Mouse (Mus musculus) hindbrain, embryonic 12.5 days (tissue): ENCODE results near the gene Nudt3. TPM values are rescaled to one million over a fixed set of nuclear protein-coding genes. Genes with fewer than 3 reads are reported as not detected.

ENCODE experiments used
- ATAC-seq: fragments of 200-750 bp; cut with Nextera tagmentation; 2 replicates; pipeline ENCODE4 v1.8.0; 2017; ENCODE audit warnings: moderate TSS enrichment; ENCODE audit not compliant: low FRiP score
- H3K27ac ChIP-seq: fragments of 300-500 bp; sonication (generic); 2 replicates; pipeline ENCODE4 v1.5.1; 2016; ENCODE audit warnings: mild to moderate bottlenecking
- H3K27me3 ChIP-seq: fragments of 300-500 bp; sonication (generic); 2 replicates; pipeline ENCODE4 v1.6.1; 2016; ENCODE audit warnings: mild to moderate bottlenecking
- H3K36me3 ChIP-seq: fragments of 300-500 bp; sonication (generic); 2 replicates; pipeline ENCODE4 v1.6.1; 2016; ENCODE audit warnings: mild to moderate bottlenecking
- H3K4me1 ChIP-seq: fragments of 300-500 bp; sonication (generic); 2 replicates; pipeline ENCODE4 v1.6.1; 2016
- H3K4me2 ChIP-seq: fragments of 300-500 bp; sonication (generic); replicated peaks from 2 replicates; pipeline ENCODE4 v1.6.1; 2016; ENCODE audit warnings: mild to moderate bottlenecking
- H3K4me3 ChIP-seq: fragments of 300-500 bp; sonication (generic); 2 replicates; pipeline ENCODE4 v1.5.1; 2016; ENCODE audit warnings: mild to moderate bottlenecking
- H3K9ac ChIP-seq: fragments of 300-500 bp; sonication (generic); 2 replicates; pipeline ENCODE4 v1.6.1; 2016; ENCODE audit warnings: mild to moderate bottlenecking, moderate library complexity
- H3K9me3 ChIP-seq: fragments of 300-500 bp; sonication (generic); replicated peaks from 2 replicates; pipeline ENCODE4 v1.6.1; 2016; ENCODE audit warnings: mild to moderate bottlenecking
- WGBS: fragments of 180-500 bp; shearing (Covaris S2); methylation state at CpG from one replicate; pipeline ENCODE4 v1.1.7; 2016; 5-methylcytosine and 5-hydroxymethylcytosine counted together
- polyA plus RNA-seq: library from polyadenylated mRNA; unstranded; fragments of >200 nt; fragmentation: Nextera tagmentation; extraction: Ambion mirVana; gene quantifications from 2 replicates; pipeline ENCODE4 v1.2.1, GENCODE M21; 2016

Nudt3 gene
- polyA plus RNA-seq, 1 experiment from 2014 or later: 199 TPM

DNA sequence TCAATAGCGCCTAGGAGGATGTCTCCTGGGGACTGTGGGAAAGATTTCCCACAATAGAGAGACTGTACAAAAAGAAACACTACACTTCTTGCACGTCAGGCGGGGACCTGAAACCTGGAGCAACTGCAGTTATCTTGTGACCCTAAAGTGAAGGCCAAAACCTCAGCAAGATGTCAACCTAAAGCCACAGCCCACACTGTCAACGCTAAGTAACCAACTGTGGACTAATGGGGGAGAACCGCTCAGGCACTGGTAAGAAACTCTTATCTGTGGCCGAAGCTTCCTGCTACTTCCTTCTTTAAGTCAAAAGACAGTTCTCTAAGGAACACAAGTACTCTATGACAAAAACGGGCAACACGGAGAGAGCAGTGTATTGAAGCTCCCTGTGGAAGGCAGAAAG lies 35.1 kb downstream of the Nudt3 start:
- Histone ChIP-seq H3K9me3 (no peaks in the 10 kb centered on the region), H3K4me1 (peaks cover 8% of the 10 kb centered on the region; the same call in 1 of the 2 replicates), H3K27me3 (no peaks in the 10 kb centered on the region), H3K9ac (no peak overlapping the region), H3K4me2 (no peak overlapping the region), H3K27ac (no peak overlapping the region), H3K36me3 (peaks cover 63% of the 10 kb centered on the region), H3K4me3 (no peak overlapping the region)
- 78% methylated on average over 8 of the region's 8 CpGs for WGBS
- ATAC-seq: no peak

DNA sequence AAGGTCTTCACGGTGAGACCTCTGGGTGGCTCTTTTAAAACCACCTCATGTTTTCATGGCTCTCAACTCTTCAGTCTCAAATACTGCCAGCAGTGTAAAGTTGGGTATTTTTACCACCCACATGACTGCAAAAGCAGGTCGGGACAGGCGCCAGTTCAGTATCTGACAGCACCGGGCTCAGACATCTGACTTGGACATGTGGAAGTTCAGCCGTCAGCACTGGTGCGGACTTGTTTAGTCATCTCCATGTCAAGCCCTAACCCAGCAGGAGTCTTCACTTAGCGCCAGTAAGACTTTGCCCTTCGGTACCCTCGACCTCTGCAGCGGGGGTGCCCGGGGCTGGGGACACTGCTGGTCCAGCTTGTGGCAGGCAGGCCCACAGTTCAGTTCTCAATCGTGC lies 36.0 kb downstream of the Nudt3 start:
- no peak overlapping the region for H3K27ac ChIP-seq
- no peaks in the 10 kb centered on the region for H3K27me3 ChIP-seq
- H3K4me2 ChIP-seq: no peak overlapping the region
- no peak overlapping the region for H3K9ac ChIP-seq
- 72% methylated on average over 12 of the region's 12 CpGs for WGBS
- ATAC-seq: no peak
- peaks cover 63% of the 10 kb centered on the region for H3K36me3 ChIP-seq
- no peaks in the 10 kb centered on the region for H3K9me3 ChIP-seq
- H3K4me1 ChIP-seq: peaks cover 8% of the 10 kb centered on the region; the same call in 1 of the 2 replicates
- no peak overlapping the region for H3K4me3 ChIP-seq

DNA sequence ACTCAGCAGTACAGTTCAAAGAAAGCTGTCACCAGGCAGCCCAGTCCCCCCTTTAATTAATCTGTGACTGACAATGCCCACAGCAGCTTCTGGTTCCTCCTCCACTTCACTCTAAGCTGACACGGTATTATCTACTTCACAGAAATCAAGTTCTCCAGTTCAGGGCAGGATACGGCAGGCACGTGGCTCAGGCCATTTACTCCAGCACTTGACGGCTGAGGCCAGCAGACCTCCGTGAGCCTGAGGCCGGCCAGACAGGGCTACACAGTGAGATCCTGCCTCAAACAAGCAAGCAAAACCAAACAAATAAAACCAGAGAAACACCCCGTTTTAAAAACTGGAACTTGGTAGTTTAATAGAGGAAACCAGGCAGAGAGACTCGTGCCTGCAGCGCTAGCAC lies 36.6 kb downstream of the Nudt3 start:
- peaks cover 68% of the 10 kb centered on the region for H3K36me3 ChIP-seq
- WGBS: 69% methylated on average over 9 of the region's 9 CpGs
- peaks cover 8% of the 10 kb centered on the region; the same call in 1 of the 2 replicates for H3K4me1 ChIP-seq
- H3K4me3 ChIP-seq: no peak overlapping the region
- H3K27ac ChIP-seq: 0 out of 2 replicates have a peak overlapping the region, but pooled peaks have one; percentile 7
- no peak for ATAC-seq
- no peaks in the 10 kb centered on the region for H3K27me3 ChIP-seq
- no peak overlapping the region for H3K4me2 ChIP-seq
- no peak overlapping the region for H3K9ac ChIP-seq
- H3K9me3 ChIP-seq: no peaks in the 10 kb centered on the region

DNA sequence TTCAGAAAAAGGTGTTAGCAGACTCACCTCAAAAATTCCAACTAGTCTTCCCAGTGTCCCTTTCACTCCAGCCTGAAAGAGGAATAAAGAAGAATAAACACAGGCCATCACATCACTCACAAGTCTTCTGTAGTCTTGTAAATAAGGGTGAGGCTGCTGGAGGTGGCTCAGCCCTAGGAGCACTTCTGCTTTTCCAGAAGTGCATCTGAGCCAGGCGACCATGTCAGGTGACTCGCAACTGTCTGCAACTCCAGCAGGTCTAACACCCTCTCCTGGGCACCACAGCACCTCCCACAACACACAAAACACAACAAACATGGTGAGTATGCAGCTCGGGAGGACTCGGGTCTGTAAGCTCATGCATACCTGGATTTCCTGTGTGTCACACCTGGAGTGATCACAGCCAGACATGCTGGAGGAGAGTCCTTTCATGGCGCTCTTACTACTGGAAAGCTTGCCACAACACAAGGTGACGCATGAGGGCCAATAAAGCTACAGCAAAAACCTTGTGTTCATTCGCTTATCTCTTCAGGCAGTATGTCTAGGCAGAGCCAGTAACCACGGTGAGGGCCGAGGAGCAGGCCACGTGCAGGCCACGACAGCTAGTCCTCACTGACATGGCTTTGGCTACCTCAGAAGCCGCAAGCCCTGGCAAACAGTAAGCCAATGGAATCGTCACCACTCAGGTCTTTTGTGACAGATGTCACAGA lies 40.0 kb downstream of the Nudt3 start:
- no peak overlapping the region for H3K4me3 ChIP-seq
- H3K4me1 ChIP-seq: peaks cover 6% of the 10 kb centered on the region; the same call in 1 of the 2 replicates
- WGBS: 92% methylated on average over 13 of the region's 13 CpGs
- no peak overlapping the region for H3K4me2 ChIP-seq
- H3K36me3 ChIP-seq: peaks cover 77% of the 10 kb centered on the region
- ATAC-seq: no peak
- no peak overlapping the region for H3K9ac ChIP-seq
- H3K27ac ChIP-seq: no peak overlapping the region
- H3K27me3 ChIP-seq: no peaks in the 10 kb centered on the region
- no peaks in the 10 kb centered on the region for H3K9me3 ChIP-seq

DNA sequence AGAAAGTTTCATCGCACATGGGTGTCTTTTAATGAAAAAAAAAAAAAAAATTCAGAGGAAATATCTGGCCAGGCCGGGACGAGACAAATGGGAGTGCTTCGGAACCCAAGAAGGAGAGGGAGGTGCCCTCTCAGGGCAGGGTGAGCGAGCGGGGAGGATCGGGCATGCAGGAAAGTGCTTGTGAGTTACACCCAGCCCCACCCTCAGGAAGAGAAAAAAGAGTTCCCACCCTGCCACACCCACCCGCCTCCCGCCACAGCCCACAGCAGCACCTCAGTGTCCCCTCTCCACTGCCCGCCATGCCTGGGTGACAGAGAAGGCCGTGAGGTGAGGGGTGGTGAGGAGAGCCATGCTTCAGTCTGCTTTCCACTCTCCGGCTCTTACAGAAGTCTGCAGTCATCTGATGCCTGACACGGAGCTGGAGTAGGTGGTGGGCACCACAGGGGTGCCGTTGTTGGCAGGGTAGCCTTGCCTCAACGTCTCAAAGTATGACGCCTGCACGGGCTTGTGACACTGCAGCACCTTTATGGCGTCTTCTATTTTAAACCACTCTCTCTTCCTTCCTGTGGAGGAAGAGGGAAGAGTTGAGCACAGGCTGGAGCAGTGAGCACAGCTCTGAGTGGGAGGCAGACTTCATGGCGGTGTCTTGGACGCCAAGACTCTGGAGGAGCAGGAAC lies 42.8 kb downstream of the Nudt3 start:
- ATAC-seq: no peak
- no peak overlapping the region for H3K4me3 ChIP-seq
- 90% methylated on average over 20 of the region's 20 CpGs for WGBS
- H3K36me3 ChIP-seq: peaks cover 83% of the 10 kb centered on the region
- no peaks in the 10 kb centered on the region for H3K27me3 ChIP-seq
- no peak overlapping the region for H3K9ac ChIP-seq
- H3K9me3 ChIP-seq: no peaks in the 10 kb centered on the region
- H3K27ac ChIP-seq: no peak overlapping the region
- no peak overlapping the region for H3K4me2 ChIP-seq
- no peaks in the 10 kb centered on the region for H3K4me1 ChIP-seq

DNA sequence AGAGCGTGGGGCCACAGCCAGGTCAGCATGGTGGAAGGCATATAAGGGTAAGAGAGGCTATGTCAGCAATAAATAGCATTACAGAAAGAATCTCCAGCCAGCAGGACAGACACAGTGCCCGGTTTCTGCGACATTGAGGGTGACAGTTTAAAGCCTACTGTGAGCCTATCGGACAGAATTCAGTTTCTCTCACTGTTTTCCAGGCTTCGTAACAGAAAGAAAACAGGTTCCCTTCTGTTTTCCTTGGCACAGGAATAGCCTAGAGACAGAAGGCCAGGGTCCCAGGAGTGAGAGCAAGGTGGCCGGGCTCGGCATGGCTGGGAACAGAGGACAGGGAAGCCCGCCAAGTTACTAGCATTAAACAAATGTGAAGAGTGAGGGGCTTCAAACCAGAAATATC lies 43.5 kb downstream of the Nudt3 start:
- WGBS: 94% methylated on average over 8 of the region's 8 CpGs
- no peak for ATAC-seq
- H3K36me3 ChIP-seq: peaks cover 85% of the 10 kb centered on the region
- no peak overlapping the region for H3K27ac ChIP-seq
- no peaks in the 10 kb centered on the region for H3K4me1 ChIP-seq
- no peak overlapping the region for H3K4me2 ChIP-seq
- no peak overlapping the region for H3K4me3 ChIP-seq
- no peaks in the 10 kb centered on the region for H3K27me3 ChIP-seq
- H3K9me3 ChIP-seq: no peaks in the 10 kb centered on the region
- H3K9ac ChIP-seq: no peak overlapping the region

DNA sequence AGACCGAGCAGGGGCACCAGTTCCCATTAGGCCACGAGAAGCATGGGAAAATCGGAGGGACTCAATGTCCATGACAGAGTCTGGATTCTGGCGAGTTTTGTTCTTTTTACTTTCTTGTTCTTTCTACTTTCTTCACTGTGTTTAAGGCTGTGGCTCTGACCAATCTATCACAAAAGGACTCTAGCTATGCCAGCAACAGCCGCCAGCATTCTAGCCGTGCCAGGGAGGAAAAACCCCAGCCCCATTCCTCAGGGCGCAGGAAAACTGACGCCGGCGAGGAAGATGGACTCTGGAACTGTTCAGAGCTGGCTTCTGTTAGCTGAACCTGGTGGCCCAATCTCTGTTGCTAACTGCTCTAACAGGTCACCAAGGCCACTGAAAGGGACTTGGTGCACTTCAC lies 44.8 kb downstream of the Nudt3 start:
- Histone ChIP-seq H3K4me2 (no peak overlapping the region), H3K4me3 (no peak overlapping the region), H3K9me3 (no peaks in the 10 kb centered on the region), H3K9ac (no peak overlapping the region), H3K27ac (no peak overlapping the region), H3K4me1 (no peaks in the 10 kb centered on the region), H3K36me3 (peaks cover 85% of the 10 kb centered on the region), H3K27me3 (no peaks in the 10 kb centered on the region)
- 91% methylated on average over 10 of the region's 10 CpGs for WGBS
- no peak for ATAC-seq

DNA sequence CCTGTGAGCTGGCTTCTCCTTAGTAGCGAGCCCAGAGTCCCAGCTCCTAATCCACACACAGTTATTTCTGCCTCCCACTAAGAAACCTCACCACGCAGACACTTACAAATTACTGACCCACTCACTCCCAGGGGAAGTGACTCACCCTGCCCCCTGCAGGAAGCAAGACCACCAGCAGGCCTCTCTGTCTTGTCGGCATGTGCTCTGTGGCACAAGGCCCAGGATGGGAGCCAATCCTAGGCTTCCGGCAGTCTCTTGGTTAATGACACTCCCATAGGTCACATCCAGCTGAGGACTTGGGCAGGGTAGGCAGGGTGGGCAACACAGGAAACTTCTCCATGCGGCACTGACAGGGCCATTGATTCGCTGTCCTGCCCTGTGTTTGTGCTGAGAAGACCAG lies 45.8 kb downstream of the Nudt3 start:
- ATAC-seq: no peak; the same call in 1 of the 2 replicates
- peaks cover 80% of the 10 kb centered on the region for H3K36me3 ChIP-seq

DNA sequence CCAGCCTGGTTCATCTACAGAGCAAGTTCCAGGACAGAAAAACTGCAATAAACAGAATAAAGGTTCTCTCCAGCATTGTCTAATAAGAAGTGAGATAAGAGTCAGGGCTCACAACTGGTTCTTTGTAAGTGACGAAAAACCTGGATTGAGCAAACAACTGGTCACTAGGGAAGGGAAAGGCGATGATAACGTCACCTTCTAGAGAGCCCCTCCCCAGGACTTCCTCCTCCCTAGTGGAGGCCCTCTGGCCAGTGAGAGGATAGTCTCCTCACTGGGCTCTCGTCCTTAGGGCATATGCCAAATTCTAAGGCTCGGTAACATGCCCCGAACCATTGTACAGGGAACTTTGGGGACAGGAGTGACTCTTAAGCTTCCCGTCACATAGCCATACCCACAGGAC lies 47.2 kb downstream of the Nudt3 start:
- Histone ChIP-seq H3K4me2 (no peak overlapping the region), H3K4me3 (no peak overlapping the region), H3K36me3 (peaks cover 66% of the 10 kb centered on the region), H3K9ac (no peak overlapping the region), H3K4me1 (no peaks in the 10 kb centered on the region), H3K9me3 (no peaks in the 10 kb centered on the region), H3K27ac (no peak overlapping the region), H3K27me3 (no peaks in the 10 kb centered on the region)
- 89% methylated on average over 7 of the region's 7 CpGs for WGBS
- ATAC-seq: no peak

More for the DNA sequence above, 45.8 kb downstream of the Nudt3 start:
- Histone ChIP-seq H3K27me3 (no peaks in the 10 kb centered on the region), H3K4me2 (no peak overlapping the region), H3K9me3 (no peaks in the 10 kb centered on the region), H3K27ac (no peak overlapping the region), H3K9ac (no peak overlapping the region), H3K4me1 (no peaks in the 10 kb centered on the region), H3K4me3 (no peak overlapping the region)
- 72% methylated on average over 6 of the region's 6 CpGs for WGBS

DNA sequence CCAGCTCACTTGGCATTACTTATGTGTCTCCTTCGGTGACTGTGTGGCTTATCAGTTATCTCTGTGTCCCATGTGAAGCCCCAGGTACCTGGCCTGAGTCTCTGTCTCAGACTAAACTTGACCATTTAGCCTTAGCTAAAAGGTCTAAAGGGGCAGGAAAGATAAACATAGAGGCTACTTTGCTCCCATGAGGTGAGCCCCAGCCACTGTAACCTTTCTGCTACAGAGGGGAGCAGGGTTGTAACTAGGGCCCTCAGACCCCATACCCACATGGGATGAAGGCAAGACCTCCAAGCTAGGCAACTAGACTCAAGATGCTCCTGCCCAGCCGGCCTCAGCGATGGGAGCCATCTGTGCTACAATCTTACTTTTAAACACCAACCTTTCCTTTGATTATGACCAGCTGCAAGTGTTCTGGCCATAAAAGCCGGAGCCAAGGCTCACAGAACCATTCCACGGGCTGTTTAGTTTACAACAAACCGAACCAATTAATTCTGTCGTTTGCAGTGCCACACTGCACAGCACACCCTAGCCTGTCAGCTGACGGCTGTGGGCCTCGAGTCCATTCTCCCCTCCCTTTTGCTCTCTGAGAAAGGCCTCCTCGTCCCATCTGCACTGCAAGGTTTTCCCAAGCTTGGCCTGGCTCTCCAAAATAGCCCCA lies 48.0 kb downstream of the Nudt3 start:
- H3K4me2 ChIP-seq: no peak overlapping the region
- no peak overlapping the region for H3K27ac ChIP-seq
- peaks cover 58% of the 10 kb centered on the region for H3K36me3 ChIP-seq
- no peak overlapping the region for H3K9ac ChIP-seq
- H3K4me1 ChIP-seq: no peaks in the 10 kb centered on the region
- no peak for ATAC-seq
- WGBS: 90% methylated on average over 10 of the region's 10 CpGs
- no peaks in the 10 kb centered on the region for H3K27me3 ChIP-seq
- H3K9me3 ChIP-seq: no peaks in the 10 kb centered on the region
- no peak overlapping the region for H3K4me3 ChIP-seq

DNA sequence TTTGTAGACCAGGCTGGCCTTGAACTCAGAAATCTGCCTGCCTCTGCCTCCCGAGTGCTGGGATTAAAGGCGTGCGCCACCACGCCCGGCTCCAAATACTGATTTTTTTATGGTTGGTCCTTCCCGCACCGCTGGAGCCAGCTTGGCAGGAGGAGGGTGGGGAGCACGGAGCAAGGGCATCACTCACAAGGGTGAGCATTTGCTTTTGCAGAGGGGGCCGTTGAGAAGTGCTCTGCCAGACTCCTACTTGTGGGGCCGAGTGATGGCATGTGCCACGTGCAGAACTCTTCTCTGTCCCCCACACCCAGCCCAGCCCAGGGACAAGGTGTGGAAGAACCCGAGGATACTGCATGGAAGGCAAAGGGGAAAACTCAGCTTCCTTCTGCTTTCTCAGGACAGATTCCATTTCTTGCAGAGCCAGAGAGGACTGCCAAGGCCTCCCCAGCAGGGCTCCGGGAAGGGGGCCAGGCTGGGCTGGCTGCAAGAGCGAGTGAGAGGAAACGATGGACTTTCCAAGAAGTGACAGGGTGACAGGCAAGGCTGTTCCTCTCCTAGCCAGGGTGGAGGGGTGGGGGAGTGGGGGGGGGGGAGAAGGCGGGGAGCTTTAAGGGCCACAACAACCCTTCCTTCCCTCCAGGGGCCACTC lies 48.7 kb downstream of the Nudt3 start:
- Histone ChIP-seq H3K27me3 (no peaks in the 10 kb centered on the region), H3K9me3 (no peaks in the 10 kb centered on the region), H3K4me2 (no peak overlapping the region), H3K27ac (no peak overlapping the region), H3K36me3 (peaks cover 53% of the 10 kb centered on the region), H3K4me3 (no peak overlapping the region), H3K9ac (no peak overlapping the region), H3K4me1 (no peaks in the 10 kb centered on the region)
- no peak for ATAC-seq
- 93% methylated on average over 15 of the region's 16 CpGs for WGBS

DNA sequence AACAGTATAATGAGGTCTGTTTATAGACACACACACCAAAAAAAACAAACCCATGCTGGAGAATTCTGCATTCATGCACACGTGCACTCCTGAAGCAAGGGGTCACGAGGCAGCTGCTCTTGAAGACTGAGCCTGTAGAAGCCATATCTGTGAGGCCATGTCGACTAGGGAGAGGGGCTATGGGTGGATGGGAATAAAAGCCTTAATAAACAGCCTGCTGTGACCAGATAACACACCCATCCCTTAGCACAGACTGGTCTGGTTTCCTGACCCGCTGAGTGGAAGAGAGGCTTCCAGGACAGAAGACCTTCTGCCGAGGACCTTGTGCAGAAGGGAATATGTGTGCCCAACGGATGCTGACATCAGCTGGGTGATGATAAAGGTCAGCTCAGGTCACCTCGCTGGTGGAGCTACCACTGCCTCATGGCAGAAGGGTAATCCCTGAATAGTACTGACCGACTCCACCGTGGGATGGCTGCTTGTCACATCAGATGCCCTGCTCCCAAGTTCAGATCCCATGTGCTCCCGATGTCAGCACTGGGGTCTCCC lies 49.4 kb downstream of the Nudt3 start:
- 90% methylated on average over 10 of the region's 10 CpGs for WGBS
- no peak overlapping the region for H3K9ac ChIP-seq
- H3K4me3 ChIP-seq: no peak overlapping the region
- no peaks in the 10 kb centered on the region for H3K4me1 ChIP-seq
- no peak overlapping the region for H3K27ac ChIP-seq
- peaks cover 45% of the 10 kb centered on the region for H3K36me3 ChIP-seq
- H3K9me3 ChIP-seq: no peaks in the 10 kb centered on the region
- H3K27me3 ChIP-seq: no peaks in the 10 kb centered on the region
- no peak for ATAC-seq
- no peak overlapping the region for H3K4me2 ChIP-seq
